Mouse (Mus musculus) urinary bladder, adult 18-20 months (tissue): ENCODE data around the gene Tmigd3.
A peak's percentile ranks its signal among the peaks of the same experiment; 100 is the strongest.

ENCODE experiments used
- DNase-seq, 2 experiments: peaks; one replicate each; pipeline ENCODE4 v3.0.0; 2022; ENCODE audit warnings: low spot score in 2 of 2, mixed read lengths in 2 of 2

Tmigd3 gene

GRCm38 (mm10) chr3:105932240-105933071, 61.8 kb downstream of the Tmigd3 start, which contains the start of gene I830077J02Rik:
Gene I830077J02Rik, minus strand, starts transcription at chr3:105932664.
- DNase-seq: no peak

- DNase-seq: no peak
These were observed 63.2 kb downstream of the Tmigd3 start for GRCm38 (mm10) chr3:105933926-105934325.

GRCm38 (mm10) chr3:105935033-105935432, 64.3 kb downstream of the Tmigd3 start:
- DNase-seq: no peak

- DNase-seq: no peak
These were observed 65.4 kb downstream of the Tmigd3 start for GRCm38 (mm10) chr3:105936111-105936510.

GRCm38 (mm10) chr3:105951348-105951747, 80.6 kb downstream of the Tmigd3 start:
- DNase-seq: no peak

GRCm38 (mm10) chr3:105957235-105957634, 86.5 kb downstream of the Tmigd3 start:
- DNase-seq: no peak

- DNase-seq: no peak
These were observed 87.5 kb downstream of the Tmigd3 start for GRCm38 (mm10) chr3:105958204-105958603.

GRCm38 (mm10) chr3:105958974-105959580, 88.4 kb downstream of the Tmigd3 start, which contains the start of gene Wdr77:
Gene Wdr77, plus strand, starts transcription at chr3:105959369.
- DNase-seq: peak; percentile 94 to 96

GRCm38 (mm10) chr3:105959585-105959984, 88.9 kb downstream of the Tmigd3 start:
- DNase-seq: no peak

GRCm38 (mm10) chr3:105959999-105960398, 89.3 kb downstream of the Tmigd3 start, which contains the start of gene Atp5f1:
Gene Atp5f1, minus strand, starts transcription at chr3:105960099.
- no peak for DNase-seq

- DNase-seq: no peak
These were observed 90.0 kb downstream of the Tmigd3 start for GRCm38 (mm10) chr3:105960700-105961099.

GRCm38 (mm10) chr3:105971831-105972446, 101.2 kb downstream of the Tmigd3 start:
- DNase-seq: no peak

GRCm38 (mm10) chr3:105973411-105973810, 102.7 kb downstream of the Tmigd3 start, which contains the start of gene Ovgp1:
Gene Ovgp1, plus strand, starts transcription at chr3:105973711.
- DNase-seq: no peak
